Mouse (Mus musculus): ENCODE data around the gene Emx1. TPM values are rescaled to one million over a fixed set of nuclear protein-coding genes. Genes with fewer than 3 reads are reported as not detected.

The Emx1 gene
- polyA plus RNA-seq, 1 experiment from 2014 or later: 0.10 TPM

Other genes starting within 250 kb of the Emx1 start
- 17.9 and 18.8 TPM in 2 replicates for gene Exoc6b, start 117.9 kb upstream of the Emx1 start, polyA plus RNA-seq (2015; fragmentation: Nextera tagmentation; extraction: Ambion mirVana)
- gene Spr, start 49.7 kb upstream of the Emx1 start, polyA plus RNA-seq (2015; fragmentation: Nextera tagmentation; extraction: Ambion mirVana): 94.1 and 101 TPM in 2 replicates
- gene Sfxn5, start 146.0 kb downstream of the Emx1 start, polyA plus RNA-seq (2015; fragmentation: Nextera tagmentation; extraction: Ambion mirVana): 5.3 and 7.2 TPM in 2 replicates
- gene Rab11fip5, start 187.2 kb downstream of the Emx1 start, polyA plus RNA-seq (2015; fragmentation: Nextera tagmentation; extraction: Ambion mirVana): 15.6 and 20.9 TPM in 2 replicates
- gene Noto, start 236.4 kb downstream of the Emx1 start, polyA plus RNA-seq (2015; fragmentation: Nextera tagmentation; extraction: Ambion mirVana): not detected in 2 replicates
- gene Smyd5, start 244.6 kb downstream of the Emx1 start, polyA plus RNA-seq (2015; fragmentation: Nextera tagmentation; extraction: Ambion mirVana): 45.8 and 52.5 TPM in 2 replicates

Data from intestine, embryonic 16.5 days (tissue).